Mouse (Mus musculus) gonadal fat pad, adult 2 months (tissue): ENCODE measurements around the gene Olfr568. TPM values are rescaled to one million over a fixed set of nuclear protein-coding genes. Genes with fewer than 3 reads are reported as not detected.

ENCODE experiments used
- DNase-seq: peaks from one replicate; pipeline ENCODE4 v3.0.0-alpha.2; 2012; ENCODE audit warnings: low read depth
- polyA plus RNA-seq: library from polyadenylated mRNA; depleted of rRNA; stranded (reverse); fragments of >200 nt; gene quantifications from 2 replicates; pipeline ENCODE4 v1.2.3, GENCODE M21; 2012; rRNA removed

Olfr568 gene
- not detected in 2 replicates for polyA plus RNA-seq

DNA sequence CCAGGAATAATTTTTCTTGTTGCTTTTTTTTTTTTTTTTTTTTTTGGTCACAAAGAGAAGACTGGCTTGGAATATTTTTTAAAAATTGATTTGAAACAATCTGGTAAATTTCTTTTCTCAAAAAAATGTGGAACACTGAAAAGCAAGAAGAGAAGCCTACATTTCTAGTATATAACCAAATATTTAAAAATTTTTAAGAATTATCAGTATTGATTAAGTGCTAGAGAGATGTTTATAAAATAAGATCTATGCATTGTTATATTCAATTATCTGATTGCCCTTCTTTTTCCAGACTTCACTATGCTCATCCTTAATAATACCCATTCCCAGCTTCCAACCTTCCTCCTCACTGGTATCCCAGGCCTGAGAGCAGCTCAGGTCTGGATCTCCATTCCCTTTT is at the start of gene Olfr568:
Olfr568 (plus strand) TSS at position 301 of the 400 bp plus-strand sequence.
- DNase-seq, result no peak

DNA sequence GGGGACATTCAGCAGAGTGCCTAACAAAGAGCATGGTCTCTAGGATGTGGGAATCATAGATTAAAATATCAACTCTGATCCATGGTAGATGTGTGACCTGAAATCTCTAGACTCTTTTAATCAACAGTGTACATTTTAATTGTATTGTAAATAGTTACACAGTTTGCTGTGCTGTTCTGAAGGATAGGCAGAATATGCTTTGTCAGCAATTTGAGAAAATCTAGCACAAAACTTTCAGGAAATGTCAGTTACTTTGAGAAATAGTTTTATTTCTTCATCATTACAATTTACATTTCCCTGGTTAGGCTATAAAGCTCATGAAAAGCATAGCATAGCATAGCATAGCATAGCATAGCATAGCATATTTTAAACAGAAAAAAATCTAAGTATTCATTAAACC is 21.1 kb upstream of the Olfr568 start:
- DNase-seq, result no peak

GRCm38 (mm10) chr7:102858665-102859064 is 18.3 kb upstream of the Olfr568 start, which contains the start of gene Olfr566:
Gene Olfr566, minus strand, starts transcription at chr7:102858765.
- no peak for DNase-seq

- no peak for DNase-seq
Observed at GRCm38 (mm10) chr7:102890782-102891181, 13.9 kb downstream of the Olfr568 start, which contains the start of gene Olfr569. Gene Olfr569, minus strand, starts transcription at chr7:102890882.

DNA sequence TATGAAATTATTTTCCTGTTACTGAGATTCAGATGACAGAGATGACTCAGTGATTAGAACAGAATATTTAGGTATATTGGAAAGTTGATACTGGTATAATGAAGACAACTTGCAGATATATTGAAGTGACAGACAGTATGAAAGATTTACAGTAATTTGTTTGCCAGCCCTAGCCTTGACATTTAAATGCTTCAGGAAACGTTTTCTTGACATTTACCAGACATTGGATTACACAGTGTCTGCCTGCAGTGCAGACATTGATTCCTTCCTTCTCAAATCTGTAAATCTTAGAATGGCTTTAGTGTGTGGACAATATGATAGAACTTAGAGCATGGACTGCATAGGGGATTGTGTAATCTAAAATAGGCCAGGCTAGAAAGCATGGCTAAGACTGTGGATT is 38.3 kb downstream of the Olfr568 start:
- no peak for DNase-seq

- no peak for DNase-seq
Observed at GRCm38 (mm10) chr7:102916405-102916804, 39.5 kb downstream of the Olfr568 start.

DNA sequence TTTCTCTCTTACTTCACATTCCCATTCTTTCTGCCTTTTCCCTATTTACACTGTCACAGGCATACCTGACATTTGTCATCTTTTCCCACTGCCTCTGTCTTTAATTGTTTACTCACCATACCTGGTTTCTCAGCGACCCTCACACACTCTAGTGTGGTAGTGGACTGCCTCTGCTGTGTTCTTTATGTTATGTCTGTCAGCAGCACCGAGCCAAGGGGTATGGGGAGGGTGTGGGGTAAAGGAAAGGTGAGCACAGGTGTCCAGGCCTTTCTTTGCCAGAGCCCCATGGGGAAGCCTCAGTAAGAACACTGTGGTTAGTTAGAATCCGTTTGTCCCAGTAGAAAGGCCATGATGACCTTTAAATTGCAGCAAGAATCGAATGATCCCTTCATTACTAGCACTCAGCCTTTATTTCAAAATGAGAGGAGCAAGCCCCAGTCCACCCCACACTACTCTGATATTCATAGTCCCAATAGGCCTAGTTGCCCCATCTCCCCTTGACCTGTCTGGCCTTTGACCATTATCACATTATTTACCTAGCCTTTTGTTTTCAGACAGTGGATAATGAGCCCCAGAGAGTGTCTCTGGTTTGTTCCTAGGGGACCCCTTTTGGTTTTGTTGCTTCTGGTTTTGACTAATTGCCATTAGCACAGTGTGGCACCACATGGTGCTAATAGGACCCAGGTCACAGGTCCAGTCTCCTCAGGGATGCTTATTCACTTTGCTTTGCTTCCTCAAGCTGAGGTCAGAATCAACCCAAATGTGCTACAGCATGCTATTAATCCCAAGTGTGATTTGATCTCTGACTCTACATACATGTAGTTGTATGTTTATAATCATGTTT is 40.3 kb downstream of the Olfr568 start, which contains the start of gene Olfr571:
Olfr571 (minus strand) TSS at position 505 of the 844 bp plus-strand sequence.
- DNase-seq, result no peak

GRCm38 (mm10) chr7:102919632-102920031 is 42.7 kb downstream of the Olfr568 start:
- DNase-seq, result peak; percentile 2

- no peak for DNase-seq
Observed at GRCm38 (mm10) chr7:102924109-102924508, 47.2 kb downstream of the Olfr568 start, which contains the start of gene Olfr572. Gene Olfr572, plus strand, starts transcription at chr7:102924409.

GRCm38 (mm10) chr7:102927105-102927504 is 50.2 kb downstream of the Olfr568 start:
- DNase-seq, result no peak

Other genes starting within 250 kb of the Olfr568 start
- gene Olfr554, start 238.7 kb upstream of the Olfr568 start, polyA plus RNA-seq, result not detected in 2 replicates
- not detected in 2 replicates for gene Olfr555, start 218.3 kb upstream of the Olfr568 start, polyA plus RNA-seq
- gene Olfr556, start 212.2 kb upstream of the Olfr568 start, polyA plus RNA-seq, result not detected in 2 replicates
- gene Trim68, start 189.8 kb upstream of the Olfr568 start, polyA plus RNA-seq, result 37.4 and 42.2 TPM in 2 replicates
- gene Olfr557, start 181.2 kb upstream of the Olfr568 start, polyA plus RNA-seq, result not detected in 2 replicates
- gene Olfr558, start 174.9 kb upstream of the Olfr568 start, polyA plus RNA-seq, result 2.6 and 3.6 TPM in 2 replicates
- gene Olfr33, start 158.1 kb upstream of the Olfr568 start, polyA plus RNA-seq, result not detected in 2 replicates
- not detected in 2 replicates for gene Olfr559, start 149.6 kb upstream of the Olfr568 start, polyA plus RNA-seq
- 0.14 TPM in 1 of 2 replicates, not detected in the other for gene Olfr560, start 117.8 kb upstream of the Olfr568 start, polyA plus RNA-seq
- 3.7 and 4.9 TPM in 2 replicates for gene Olfr78, start 117.7 kb upstream of the Olfr568 start, polyA plus RNA-seq
- gene Olfr561, start 105.9 kb upstream of the Olfr568 start, polyA plus RNA-seq, result 0.09 TPM in 1 of 2 replicates, not detected in the other
- not detected in 2 replicates for gene Olfr564, start 73.6 kb upstream of the Olfr568 start, polyA plus RNA-seq
- not detected in 2 replicates for gene Olfr566, start 18.4 kb upstream of the Olfr568 start, polyA plus RNA-seq
- not detected in 2 replicates for gene Olfr569, start 13.8 kb downstream of the Olfr568 start, polyA plus RNA-seq
- not detected in 2 replicates for gene Olfr570, start 17.5 kb downstream of the Olfr568 start, polyA plus RNA-seq
- gene Olfr571, start 40.4 kb downstream of the Olfr568 start, polyA plus RNA-seq, result not detected in 2 replicates
- gene Olfr572, start 47.3 kb downstream of the Olfr568 start, polyA plus RNA-seq, result not detected in 2 replicates
- gene Olfr573-ps1, start 65.5 kb downstream of the Olfr568 start, polyA plus RNA-seq, result not detected in 2 replicates
- gene Olfr574, start 71.3 kb downstream of the Olfr568 start, polyA plus RNA-seq, result not detected in 2 replicates
- gene Olfr575, start 81.7 kb downstream of the Olfr568 start, polyA plus RNA-seq, result not detected in 2 replicates
- not detected in 2 replicates for gene Olfr576, start 85.5 kb downstream of the Olfr568 start, polyA plus RNA-seq
- gene Olfr577, start 98.8 kb downstream of the Olfr568 start, polyA plus RNA-seq, result not detected in 2 replicates
- not detected in 2 replicates for gene Olfr578, start 112.2 kb downstream of the Olfr568 start, polyA plus RNA-seq
- gene Olfr582, start 160.9 kb downstream of the Olfr568 start, polyA plus RNA-seq, result not detected in 2 replicates
- not detected in 2 replicates for gene Olfr583, start 174.2 kb downstream of the Olfr568 start, polyA plus RNA-seq
- gene Olfr584, start 204.8 kb downstream of the Olfr568 start, polyA plus RNA-seq, result not detected in 2 replicates
- gene Olfr585, start 220.6 kb downstream of the Olfr568 start, polyA plus RNA-seq, result not detected in 2 replicates
- gene Olfr586, start 248.5 kb downstream of the Olfr568 start, polyA plus RNA-seq, result not detected in 2 replicates